Mouse (Mus musculus) stomach, embryonic 16.5 days (tissue): Measurements from ENCODE around the gene Olfr1168. TPM values are rescaled to one million over a fixed set of nuclear protein-coding genes. Genes with fewer than 3 reads are reported as not detected.
"Not testable (repeated sequence)": the region's sequence is repeated elsewhere in the genome, so short reads cannot be mapped to it uniquely, and the experiment has no call there.

Experiments used
- ATAC-seq: fragments of 200-750 bp; cut with Nextera tagmentation; 2 replicates; pipeline ENCODE4 v1.8.0; 2017; ENCODE audit warnings: moderate number of reproducible peaks, moderate TSS enrichment; ENCODE audit not compliant: insufficient read depth, low FRiP score
- H3K27ac ChIP-seq: fragments of 300-500 bp; sonication (generic); 2 replicates; pipeline ENCODE4 v1.5.1; 2014; ENCODE audit warnings: low read length
- H3K27me3 ChIP-seq: fragments of 300-500 bp; sonication (generic); 2 replicates; pipeline ENCODE4 v1.6.1; 2014; ENCODE audit warnings: low read length, control low read depth, mixed read lengths; ENCODE audit not compliant: control insufficient read depth, insufficient read depth
- H3K36me3 ChIP-seq: fragments of 300-500 bp; sonication (generic); 2 replicates; pipeline ENCODE4 v1.6.1; 2014; ENCODE audit warnings: low read length; ENCODE audit not compliant: control insufficient read depth, insufficient read depth
- H3K4me1 ChIP-seq: fragments of 300-500 bp; sonication (generic); 2 replicates; pipeline ENCODE4 v1.6.1; 2014; ENCODE audit warnings: low read length, control low read depth, mixed read lengths; ENCODE audit not compliant: control insufficient read depth, insufficient read depth
- H3K4me2 ChIP-seq: fragments of 300-500 bp; sonication (generic); 2 replicates; pipeline ENCODE4 v1.6.1; 2014; ENCODE audit warnings: low read depth, low read length, mixed read lengths
- H3K4me3 ChIP-seq: fragments of 300-500 bp; sonication (generic); replicated peaks from 2 replicates; pipeline ENCODE4 v1.5.1; 2014; ENCODE audit warnings: mild to moderate bottlenecking, low read length
- H3K9ac ChIP-seq: fragments of 300-500 bp; sonication (generic); 2 replicates; pipeline ENCODE4 v1.6.1; 2014; ENCODE audit warnings: low read length
- H3K9me3 ChIP-seq: fragments of 300-500 bp; sonication (generic); replicated peaks from 2 replicates; pipeline ENCODE4 v1.6.1; 2016; ENCODE audit warnings: low read length, control low read depth; ENCODE audit not compliant: control insufficient read depth
- WGBS: fragments of 180-500 bp; shearing (Covaris S2); extraction: QIAGEN DNeasy Blood & Tissue Kit; methylation state at CpG from one replicate; pipeline ENCODE4 v1.1.7; 2014; 5-methylcytosine and 5-hydroxymethylcytosine counted together
- polyA plus RNA-seq: library from polyadenylated mRNA; unstranded; fragments of >200 nt; fragmentation: Nextera tagmentation; extraction: Ambion mirVana; gene quantifications from 2 replicates; pipeline ENCODE4 v1.2.1, GENCODE M21; 2015

Olfr1168 gene
- polyA plus RNA-seq, result not detected in 2 replicates

- Histone ChIP-seq H3K9ac (no peak within 1 kb of the TSS), H3K4me2 (no peak within 1 kb of the TSS), H3K4me1 (no peaks in the 10 kb centered on the region), H3K9me3 (no peaks in the 10 kb centered on the region), H3K27ac (no peak within 1 kb of the TSS), H3K36me3 (no peaks in the 10 kb centered on the region), H3K4me3 (no peak within 1 kb of the TSS), H3K27me3 (no peaks in the 10 kb centered on the region)
- ATAC-seq, result no peak
- 86% methylated on average over 2 of the region's 2 CpGs for WGBS
Measured at GRCm38 (mm10) chr2:88181580-88181979, at the start of gene Olfr1168. Gene Olfr1168 (plus strand): TSS chr2:88181880.

GRCm38 (mm10) chr2:88155093-88155492 is 26.6 kb upstream of the Olfr1168 start, which contains the start of gene Olfr1167:
Gene Olfr1167 (minus strand): TSS chr2:88155193.
- not testable (repeated sequence) for H3K4me2 ChIP-seq, H3K36me3 ChIP-seq, H3K9ac ChIP-seq, H3K4me3 ChIP-seq, H3K9me3 ChIP-seq, ATAC-seq, H3K27ac ChIP-seq, H3K27me3 ChIP-seq, H3K4me1 ChIP-seq
- WGBS, result 77% methylated on average over 1 of the region's 1 CpGs

- Histone ChIP-seq H3K4me1 (no peaks in the 10 kb centered on the region), H3K36me3 (no peaks in the 10 kb centered on the region), H3K9me3 (no peaks in the 10 kb centered on the region), H3K4me3 (no peak overlapping the region), H3K27ac (no peak overlapping the region), H3K27me3 (no peaks in the 10 kb centered on the region), H3K4me2 (no peak overlapping the region), H3K9ac (no peak overlapping the region)
- no peak for ATAC-seq
- 79% methylated on average over 1 of the region's 1 CpGs for WGBS
Measured at GRCm38 (mm10) chr2:88220784-88221183, 39.1 kb downstream of the Olfr1168 start.

- Histone ChIP-seq H3K27me3 (no peaks in the 10 kb centered on the region), H3K36me3 (no peaks in the 10 kb centered on the region), H3K4me1 (no peaks in the 10 kb centered on the region), H3K4me3 (no peak within 1 kb of the TSS), H3K27ac (no peak within 1 kb of the TSS), H3K9ac (no peak within 1 kb of the TSS), H3K4me2 (no peak within 1 kb of the TSS), H3K9me3 (no peaks in the 10 kb centered on the region)
- WGBS, result 83% methylated on average over 1 of the region's 1 CpGs
- no peak for ATAC-seq
Measured at GRCm38 (mm10) chr2:88228234-88228633, 46.6 kb downstream of the Olfr1168 start, which contains the start of gene Olfr1170. Gene Olfr1170 (minus strand): TSS chr2:88228334.

Other genes starting within 250 kb of the Olfr1168 start
- not detected in 2 replicates for gene Olfr1155, start 236.7 kb upstream of the Olfr1168 start, polyA plus RNA-seq
- not detected in 2 replicates for gene Olfr1156, start 228.8 kb upstream of the Olfr1168 start, polyA plus RNA-seq
- not detected in 2 replicates for gene Olfr1157, start 213.6 kb upstream of the Olfr1168 start, polyA plus RNA-seq
- not detected in 2 replicates for gene Olfr74, start 207.2 kb upstream of the Olfr1168 start, polyA plus RNA-seq
- gene Olfr1158, start 191.8 kb upstream of the Olfr1168 start, polyA plus RNA-seq, result not detected in 2 replicates
- gene Olfr1160, start 173.6 kb upstream of the Olfr1168 start, polyA plus RNA-seq, result not detected in 2 replicates
- not detected in 2 replicates for gene Olfr1161, start 159.1 kb upstream of the Olfr1168 start, polyA plus RNA-seq
- gene Olfr73, start 144.2 kb upstream of the Olfr1168 start, polyA plus RNA-seq, result 0.07 TPM in 1 of 2 replicates, not detected in the other
- gene Olfr1162, start 130.8 kb upstream of the Olfr1168 start, polyA plus RNA-seq, result not detected in 2 replicates
- gene Olfr1163, start 110.0 kb upstream of the Olfr1168 start, polyA plus RNA-seq, result not detected in 2 replicates
- gene Olfr1164, start 87.9 kb upstream of the Olfr1168 start, polyA plus RNA-seq, result not detected in 2 replicates
- gene Olfr1166, start 53.6 kb upstream of the Olfr1168 start, polyA plus RNA-seq, result not detected in 2 replicates
- not detected in 2 replicates for gene Olfr1167, start 26.7 kb upstream of the Olfr1168 start, polyA plus RNA-seq
- not detected in 2 replicates for gene Olfr1170, start 46.5 kb downstream of the Olfr1168 start, polyA plus RNA-seq
- gene Olfr1173, start 98.0 kb downstream of the Olfr1168 start, polyA plus RNA-seq, result not detected in 2 replicates
- gene Olfr1174-ps, start 133.3 kb downstream of the Olfr1168 start, polyA plus RNA-seq, result not detected in 2 replicates
- gene Olfr1175-ps, start 145.3 kb downstream of the Olfr1168 start, polyA plus RNA-seq, result not detected in 2 replicates
- gene Olfr1176, start 154.8 kb downstream of the Olfr1168 start, polyA plus RNA-seq, result not detected in 2 replicates
- not detected in 2 replicates for gene Olfr1177-ps, start 164.6 kb downstream of the Olfr1168 start, polyA plus RNA-seq
- gene Olfr1178, start 205.2 kb downstream of the Olfr1168 start, polyA plus RNA-seq, result not detected in 2 replicates
- gene Olfr1179, start 224.6 kb downstream of the Olfr1168 start, polyA plus RNA-seq, result not detected in 2 replicates
- gene Olfr1180, start 237.3 kb downstream of the Olfr1168 start, polyA plus RNA-seq, result not detected in 2 replicates
- not detected in 2 replicates for gene Olfr1181, start 244.3 kb downstream of the Olfr1168 start, polyA plus RNA-seq